Mouse (Mus musculus) heart, adult 2 months (tissue): ENCODE data around the gene Runx1.

Experiments
- EP300 ChIP-seq: fragments of 200-500 bp; IDR thresholded peaks from 2 replicates; pipeline ENCODE4 v1.6.1; 2011; ENCODE audit warnings: low read depth, low read length, control low read depth; ENCODE audit not compliant: insufficient read depth
- POLR2A ChIP-seq: fragments of 200-500 bp; IDR thresholded peaks from 2 replicates; pipeline ENCODE4 v1.6.1; 2011; ENCODE audit warnings: mild to moderate bottlenecking, low read depth, low read length, control low read depth; ENCODE audit not compliant: insufficient read depth

- TF ChIP-seq EP300: no peak
- TF ChIP-seq POLR2A: no peak
These were observed 140.1 kb downstream of the Runx1 start for GRCm38 (mm10) chr16:92685766-92686315.
